Mouse (Mus musculus) heart, postnatal 10 days (tissue): ENCODE measurements around the gene Hexa. TPM values are rescaled to one million over a fixed set of nuclear protein-coding genes. Genes with fewer than 3 reads are reported as not detected.

ENCODE experiments used
- DNase-seq, 2 experiments: peaks; one replicate each; pipeline ENCODE4 v3.0.0; 2021
- intact Hi-C: fragments of 180-260 bp; cut with DNase I; formaldehyde crosslinking; loops from one replicate; pipeline ENCODE4 v1.15.1; 2025
- total RNA-seq, 2 experiments: library from RNA; stranded (reverse); gene quantifications; 2 replicates each; pipeline ENCODE4 v1.2.3; 2021

Gene Hexa
- 10 to 100 TPM; 33.1 to 38.1 TPM for total RNA-seq

DNA sequence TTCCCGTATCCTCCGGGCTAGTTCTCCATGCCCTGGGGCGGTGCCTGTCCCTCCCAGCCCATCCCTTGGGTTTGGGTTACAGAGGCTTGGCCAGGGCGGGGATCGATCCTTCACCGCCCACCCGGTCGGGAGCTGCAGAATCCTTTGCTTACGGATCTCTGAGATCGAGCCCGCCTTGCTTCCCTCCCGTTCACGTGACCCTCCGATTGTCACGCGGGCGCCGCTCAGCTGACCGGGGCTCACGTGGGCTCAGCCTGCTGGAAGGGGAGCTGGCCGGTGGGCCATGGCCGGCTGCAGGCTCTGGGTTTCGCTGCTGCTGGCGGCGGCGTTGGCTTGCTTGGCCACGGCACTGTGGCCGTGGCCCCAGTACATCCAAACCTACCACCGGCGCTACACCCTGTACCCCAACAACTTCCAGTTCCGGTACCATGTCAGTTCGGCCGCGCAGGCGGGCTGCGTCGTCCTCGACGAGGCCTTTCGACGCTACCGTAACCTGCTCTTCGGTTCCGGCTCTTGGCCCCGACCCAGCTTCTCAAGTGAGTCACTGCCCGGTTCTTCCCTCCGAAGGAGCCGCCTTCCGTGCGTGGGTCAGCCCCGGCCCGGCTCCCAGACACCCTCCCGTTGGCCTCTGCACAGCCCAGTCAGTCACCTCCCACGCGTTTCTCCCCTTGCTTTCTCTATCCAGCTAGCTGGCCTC lies at the start of gene Hexa, which contains the start of gene Tmem202:
Gene Hexa (plus strand): TSS at position 100 of the 697 bp plus-strand sequence.
Gene Tmem202 (minus strand): TSS at position 407 of the 697 bp plus-strand sequence.
- intact Hi-C loops: loop anchor here (2.0 kb wide), 1 partner anchor 53 kb away; the partner anchor contains the start of gene Arih1
- peak; percentile 80 to 87 for DNase-seq

- intact Hi-C loops: no loop called here
- DNase-seq: no peak
These were observed 31.2 kb upstream of the Hexa start for GRCm38 (mm10) chr9:59508146-59508545.

DNA sequence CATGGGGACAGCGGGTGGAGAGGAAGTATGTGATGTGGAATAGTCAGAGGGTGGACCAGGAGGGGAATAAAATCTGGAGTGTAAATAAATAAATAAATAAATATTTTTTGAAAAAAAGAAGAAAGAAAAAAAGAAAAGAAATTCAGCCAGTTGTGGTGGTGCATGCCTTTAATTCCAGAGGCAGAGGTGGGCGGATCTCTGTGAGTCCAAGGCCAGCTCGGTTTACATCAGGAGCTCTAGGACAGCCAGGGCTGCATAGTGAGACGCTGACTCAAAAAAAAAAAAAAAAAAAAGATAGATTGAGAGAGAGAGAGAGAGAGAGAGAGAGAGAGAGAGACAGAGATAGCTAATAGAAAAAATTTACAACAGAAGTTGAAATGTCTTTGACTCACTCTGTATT lies 27.0 kb upstream of the Hexa start:
- intact Hi-C loops: no loop called here
- DNase-seq: no peak

DNA sequence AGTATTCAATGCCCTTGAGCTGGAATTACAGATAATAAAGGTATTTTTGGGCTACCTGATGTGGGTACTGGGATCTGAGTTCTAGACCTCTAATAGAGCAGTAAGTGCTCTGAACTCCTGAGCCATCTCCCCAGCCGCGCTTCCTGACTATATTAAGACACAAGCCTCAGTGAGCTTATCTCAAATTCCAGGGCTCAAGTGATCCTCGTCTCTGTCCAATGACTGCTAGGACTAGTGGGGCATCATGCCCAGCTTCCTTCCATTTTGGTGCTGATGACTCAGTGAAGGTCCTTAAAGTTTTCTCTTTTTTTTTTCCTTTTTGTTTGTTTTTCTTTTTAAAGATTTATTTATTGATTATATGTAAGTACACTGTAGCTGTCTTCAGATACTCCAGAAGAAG lies 24.3 kb upstream of the Hexa start:
- intact Hi-C loops: no loop called here
- peak; percentile 41 to 62 for DNase-seq

GRCm38 (mm10) chr9:59517127-59517526 lies 22.2 kb upstream of the Hexa start:
- no peak for DNase-seq
- intact Hi-C loops: no loop called here

GRCm38 (mm10) chr9:59518976-59519375 lies 20.4 kb upstream of the Hexa start:
- DNase-seq: peak; percentile 51 to 53
- intact Hi-C loops: no loop called here

GRCm38 (mm10) chr9:59519396-59519795 lies 19.9 kb upstream of the Hexa start:
- intact Hi-C loops: no loop called here
- no peak for DNase-seq

DNA sequence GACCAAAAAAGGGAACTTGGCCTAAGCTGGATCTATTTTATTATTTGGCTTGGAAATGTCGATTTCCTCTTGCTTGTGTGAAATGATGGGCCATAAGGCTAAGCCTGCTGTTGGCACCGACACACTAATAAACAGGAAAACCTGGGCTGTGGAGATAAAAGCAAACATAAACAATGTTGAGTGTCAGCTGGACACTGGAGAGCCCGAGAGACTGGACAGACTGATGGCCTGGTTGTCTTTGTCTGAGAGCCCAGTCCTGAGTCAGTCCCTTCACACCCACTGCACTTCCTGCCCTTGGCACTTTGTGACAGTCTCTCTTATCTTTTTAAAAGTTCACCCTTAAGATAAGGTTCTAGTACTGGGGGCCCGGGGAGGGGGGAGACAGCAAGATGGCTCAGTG lies 16.4 kb upstream of the Hexa start:
- DNase-seq: no peak
- intact Hi-C loops: no loop called here

DNA sequence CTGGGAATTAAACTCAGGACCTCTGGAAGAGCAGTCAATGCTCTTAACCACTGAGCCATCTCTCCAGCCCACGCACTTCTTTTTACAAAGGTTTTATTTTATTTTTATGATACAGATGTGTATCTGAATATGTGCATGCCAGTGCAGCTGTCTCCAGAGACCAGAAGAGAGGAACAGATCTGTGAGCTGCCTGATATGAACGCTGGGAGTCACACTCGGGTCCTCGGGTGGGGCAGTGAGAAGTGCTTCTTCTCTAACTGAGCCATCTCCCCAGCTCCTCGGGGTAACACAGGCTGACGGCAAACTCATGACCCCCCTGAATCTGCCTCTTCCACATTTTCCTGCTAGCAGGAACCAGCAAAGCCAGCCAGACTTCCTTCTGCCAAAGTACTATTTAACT lies 12.6 kb upstream of the Hexa start:
- DNase-seq: no peak
- intact Hi-C loops: no loop called here

DNA sequence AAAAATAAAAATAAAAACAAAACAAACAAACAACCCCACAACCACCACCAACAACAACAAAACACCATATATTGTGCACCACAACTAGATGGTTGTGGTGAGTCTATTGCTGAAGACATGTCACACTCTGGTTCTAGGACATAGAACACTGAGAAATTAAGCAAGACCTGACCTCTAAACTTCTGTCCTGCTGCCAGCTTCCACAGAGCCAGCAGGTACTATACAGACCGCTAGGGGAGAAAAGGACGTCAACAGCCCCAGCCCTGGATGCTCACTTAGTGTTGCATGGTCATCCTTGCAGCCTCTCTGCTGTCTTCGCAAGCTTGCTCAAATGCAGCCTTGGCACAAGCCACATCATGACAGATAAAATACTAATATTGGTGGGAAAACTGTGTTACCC lies 11.8 kb upstream of the Hexa start:
- no peak for DNase-seq
- intact Hi-C loops: no loop called here

GRCm38 (mm10) chr9:59528274-59528673 lies 11.1 kb upstream of the Hexa start:
- intact Hi-C loops: no loop called here
- DNase-seq: no peak

DNA sequence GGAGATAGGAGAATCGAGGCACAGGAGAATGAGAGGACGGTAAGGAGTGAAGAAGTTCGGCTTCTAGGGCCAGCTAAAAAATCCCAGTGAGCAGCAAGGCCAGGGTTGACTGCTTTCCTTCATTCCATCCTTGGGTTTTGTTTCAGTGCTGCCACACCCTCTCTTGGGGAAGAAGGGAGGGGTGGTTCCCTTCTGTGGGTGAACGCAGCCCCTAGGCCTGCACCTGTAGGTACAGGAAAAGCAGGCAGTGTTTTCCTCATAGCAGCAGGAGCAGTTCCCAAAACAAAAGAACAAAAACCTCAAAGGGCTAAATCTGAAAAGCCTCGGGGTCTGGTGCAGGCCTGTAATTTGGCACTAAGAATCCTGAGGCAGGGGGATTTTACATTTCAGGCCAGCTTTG lies 7.7 kb upstream of the Hexa start:
- intact Hi-C loops: no loop called here
- DNase-seq: no peak

DNA sequence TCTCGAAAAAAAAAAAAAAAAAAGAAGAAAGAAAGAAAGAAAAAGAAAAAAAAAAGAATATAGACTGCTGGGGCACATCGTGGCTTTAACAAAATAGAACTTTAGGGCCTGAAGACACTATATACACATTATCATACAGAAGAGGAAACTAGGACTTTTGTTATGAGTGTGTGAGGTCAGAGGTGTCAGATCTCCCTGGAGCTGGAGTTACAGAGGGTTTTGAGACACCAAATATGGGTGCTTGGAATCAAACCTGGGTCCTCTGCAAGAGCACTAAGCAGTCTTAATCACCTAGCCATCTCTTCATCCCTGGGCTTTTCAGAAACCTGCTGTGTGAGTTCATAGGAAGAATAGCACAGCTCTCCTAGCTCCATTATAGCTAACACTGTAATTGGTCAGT lies 5.9 kb upstream of the Hexa start:
- intact Hi-C loops: no loop called here
- DNase-seq: no peak

DNA sequence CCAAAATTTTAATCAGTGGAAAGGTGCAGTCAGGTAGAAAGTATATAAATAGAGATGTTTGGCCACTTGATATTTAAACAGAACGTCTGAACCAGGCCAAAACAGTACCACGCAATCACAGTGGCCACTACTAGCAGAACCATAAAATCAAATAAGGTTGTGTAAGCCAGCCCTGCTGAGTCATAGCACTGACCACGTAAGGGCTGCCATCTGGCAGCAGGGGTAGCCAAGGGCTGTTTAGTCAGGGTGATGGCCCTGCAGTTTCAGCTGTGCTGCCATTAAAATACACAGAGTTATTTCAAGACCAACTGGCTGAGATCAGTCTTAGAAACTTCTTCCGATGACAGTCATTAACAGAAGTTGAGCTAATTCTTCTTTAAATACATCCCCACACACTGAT lies 5.5 kb upstream of the Hexa start:
- intact Hi-C loops: no loop called here
- peak; percentile 38 for DNase-seq

- intact Hi-C loops: no loop called here
- DNase-seq: peak in 1 of 2 experiments; percentile 23
These were observed 1.7 kb upstream of the Hexa start for GRCm38 (mm10) chr9:59537651-59538050.

GRCm38 (mm10) chr9:59541617-59542016 lies 2.3 kb downstream of the Hexa start:
- intact Hi-C loops: loop anchor here (2.0 kb wide), 1 partner anchor 55 kb away; the partner anchor contains the start of gene Arih1
- DNase-seq: no peak

GRCm38 (mm10) chr9:59542766-59543324 lies 3.5 kb downstream of the Hexa start:
- intact Hi-C loops: no loop called here
- no peak for DNase-seq

GRCm38 (mm10) chr9:59544739-59545138 lies 5.4 kb downstream of the Hexa start:
- intact Hi-C loops: no loop called here
- DNase-seq: no peak

DNA sequence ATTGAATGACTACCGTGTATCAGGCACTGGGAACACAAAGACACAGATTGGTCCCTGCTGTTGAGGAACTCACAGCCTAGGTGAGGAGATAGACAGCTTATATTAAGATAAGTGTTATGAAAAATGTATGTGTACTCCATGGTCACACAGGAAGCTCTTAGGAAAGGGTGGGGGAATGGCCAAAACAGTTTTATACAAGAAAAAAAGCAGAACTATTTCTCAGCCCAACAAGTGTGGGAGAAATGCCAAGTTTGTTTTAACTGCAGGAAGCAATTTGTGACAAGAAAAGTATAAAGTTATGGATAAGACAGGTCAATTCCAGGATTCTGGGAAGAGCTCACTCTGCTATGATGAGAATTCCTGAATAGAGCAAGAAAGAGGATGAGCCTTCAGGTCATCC lies 8.5 kb downstream of the Hexa start:
- intact Hi-C loops: no loop called here
- no peak for DNase-seq

DNA sequence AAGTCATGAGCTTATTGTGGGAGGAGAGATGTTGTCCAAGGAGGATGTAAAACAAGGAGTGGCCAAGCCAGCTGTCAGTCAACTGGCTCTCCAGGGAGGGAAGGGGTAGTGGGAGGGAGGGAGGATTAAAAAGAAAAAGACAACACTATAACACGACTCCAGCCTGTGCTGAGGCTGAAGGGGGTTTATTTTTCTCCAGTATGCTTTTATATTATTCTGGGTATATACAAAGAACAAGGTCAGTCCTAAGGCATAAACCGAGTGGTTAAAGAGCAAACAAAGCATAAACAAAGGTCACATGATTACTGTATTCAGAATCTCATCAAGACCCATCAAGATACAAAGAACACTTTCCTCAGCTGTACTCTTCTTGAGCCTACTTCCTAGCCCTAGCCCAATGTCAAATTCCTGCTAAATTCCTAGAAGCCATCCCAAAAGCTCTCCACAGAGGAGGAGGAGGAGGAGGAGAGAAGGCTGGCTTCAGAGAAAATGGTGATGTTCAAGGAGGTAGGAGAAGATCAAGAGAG lies 9.7 kb downstream of the Hexa start:
- no peak for DNase-seq
- intact Hi-C loops: no loop called here

DNA sequence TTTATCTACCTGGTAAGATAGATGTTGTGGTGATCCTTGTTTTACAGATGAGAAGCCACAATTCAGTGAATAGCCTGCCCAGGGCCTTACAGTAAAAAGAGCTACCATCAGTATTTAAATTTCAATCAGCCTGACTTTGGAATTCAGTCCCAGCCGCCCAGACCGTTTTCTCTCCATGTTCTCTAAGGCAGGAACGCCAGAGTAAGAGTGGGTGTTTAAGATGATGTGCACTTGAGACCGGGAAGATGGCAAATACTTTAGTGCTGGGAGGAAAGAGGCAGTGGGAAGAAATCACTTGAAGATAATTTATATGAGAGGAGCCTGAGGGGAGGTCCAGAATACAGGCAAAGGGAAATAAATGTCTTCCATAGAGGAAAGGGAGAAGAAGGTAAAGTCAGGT lies 10.7 kb downstream of the Hexa start:
- intact Hi-C loops: no loop called here
- no peak for DNase-seq

GRCm38 (mm10) chr9:59551017-59551416 lies 11.7 kb downstream of the Hexa start:
- intact Hi-C loops: no loop called here
- no peak for DNase-seq
